Mouse (Mus musculus): ENCODE measurements around the gene Ttc9c. TPM values are rescaled to one million over a fixed set of nuclear protein-coding genes. Genes with fewer than 3 reads are reported as not detected.

The Ttc9c gene
- polyA plus RNA-seq, 1 experiment from 2014 or later: 63.3 TPM

GRCm38 (mm10) chr19:8820424-8820956 is 1.4 kb upstream of the Ttc9c start:
- peak overlapping the region; percentile 100 for H3K4me3 ChIP-seq (ENCODE audit: low read depth, low read length)
- peak overlapping the region; percentile 63 for H3K4me2 ChIP-seq (ENCODE audit: low read depth, severe bottlenecking)
- under 1% methylated on average over 47 of the region's 48 CpGs for WGBS
- H3K36me3 ChIP-seq (ENCODE audit: control insufficient read depth, insufficient read depth, low read length): peaks cover 10% of the 10 kb centered on the region; the same call in 1 of the 2 replicates
- H3K27ac ChIP-seq (replicated peaks; ENCODE audit: low read depth, low read length): peak overlapping the region; percentile 98
- DNase-seq (ENCODE audit: low spot score): no peak
- H3K27me3 ChIP-seq (ENCODE audit: control insufficient read depth, insufficient read depth, low read length): no peaks in the 10 kb centered on the region
- no peaks in the 10 kb centered on the region for H3K9me3 ChIP-seq (ENCODE audit: control insufficient read depth, low read length)
- peaks cover 14% of the 10 kb centered on the region for H3K4me1 ChIP-seq (ENCODE audit: control insufficient read depth, insufficient read depth, low read length)
- peak overlapping the region; percentile 95 for H3K9ac ChIP-seq (ENCODE audit: low read length)
- ATAC-seq (ENCODE audit: insufficient number of reproducible peaks, low FRiP score, low TSS enrichment, low read depth): no peak

- no peaks in the 10 kb centered on the region for H3K27me3 ChIP-seq (ENCODE audit: control insufficient read depth, insufficient read depth, low read length)
- H3K4me1 ChIP-seq (ENCODE audit: control insufficient read depth, insufficient read depth, low read length): peaks cover 14% of the 10 kb centered on the region
- H3K27ac ChIP-seq (replicated peaks; ENCODE audit: low read depth, low read length): peak within 1 kb of the TSS; percentile 98
- H3K36me3 ChIP-seq (ENCODE audit: control insufficient read depth, insufficient read depth, low read length): peaks cover 7% of the 10 kb centered on the region; the same call in 1 of the 2 replicates
- no peaks in the 10 kb centered on the region for H3K9me3 ChIP-seq (ENCODE audit: control insufficient read depth, low read length)
- WGBS: under 1% methylated on average over 77 of the region's 83 CpGs
- peak; percentile 95 for DNase-seq (ENCODE audit: low spot score)
- peak within 1 kb of the TSS; percentile 82 for H3K4me2 ChIP-seq (ENCODE audit: low read depth, severe bottlenecking)
- H3K4me3 ChIP-seq (ENCODE audit: low read depth, low read length): peak within 1 kb of the TSS; percentile 100
- ATAC-seq (ENCODE audit: insufficient number of reproducible peaks, low FRiP score, low TSS enrichment, low read depth): peak; percentile 96
- peak within 1 kb of the TSS; percentile 95 for H3K9ac ChIP-seq (ENCODE audit: low read length)
Measured at GRCm38 (mm10) chr19:8819596-8820423, 677 bp upstream of the Ttc9c start, which contains the start of gene Hnrnpul2. TSS of gene Hnrnpul2 (plus strand) at chr19:8820010.

- H3K36me3 ChIP-seq (ENCODE audit: control insufficient read depth, insufficient read depth, low read length): peaks cover 13% of the 10 kb centered on the region; the same call in 1 of the 2 replicates
- ATAC-seq (ENCODE audit: insufficient number of reproducible peaks, low FRiP score, low TSS enrichment, low read depth) (no peak), DNase-seq (ENCODE audit: low spot score) (no peak)
- H3K27me3 ChIP-seq (ENCODE audit: control insufficient read depth, insufficient read depth, low read length): no peaks in the 10 kb centered on the region
- H3K9me3 ChIP-seq (ENCODE audit: control insufficient read depth, low read length): no peaks in the 10 kb centered on the region
- peak overlapping the region; percentile 91 for H3K27ac ChIP-seq (replicated peaks; ENCODE audit: low read depth, low read length)
- H3K4me1 ChIP-seq (ENCODE audit: control insufficient read depth, insufficient read depth, low read length): peaks cover 14% of the 10 kb centered on the region
- peak overlapping the region; percentile 100 for H3K4me3 ChIP-seq (ENCODE audit: low read depth, low read length)
- H3K4me2 ChIP-seq (ENCODE audit: low read depth, severe bottlenecking): peak overlapping the region; percentile 82
- 30% methylated on average over 14 of the region's 14 CpGs for WGBS
- peak overlapping the region; percentile 76 for H3K9ac ChIP-seq (ENCODE audit: low read length)
Measured at GRCm38 (mm10) chr19:8818301-8818798, 783 bp downstream of the Ttc9c start.

GRCm38 (mm10) chr19:8817001-8817400 is 2.1 kb downstream of the Ttc9c start:
- Histone ChIP-seq H3K9ac (ENCODE audit: low read length) (no peak overlapping the region), H3K4me2 (ENCODE audit: low read depth, severe bottlenecking) (no peak overlapping the region), H3K4me3 (ENCODE audit: low read depth, low read length) (0 out of 2 replicates have a peak overlapping the region, but pooled peaks have one; percentile 0), H3K4me1 (ENCODE audit: control insufficient read depth, insufficient read depth, low read length) (peaks cover 10% of the 10 kb centered on the region), H3K36me3 (ENCODE audit: control insufficient read depth, insufficient read depth, low read length) (peaks cover 13% of the 10 kb centered on the region), H3K27me3 (ENCODE audit: control insufficient read depth, insufficient read depth, low read length) (no peaks in the 10 kb centered on the region), H3K9me3 (ENCODE audit: control insufficient read depth, low read length) (no peaks in the 10 kb centered on the region), H3K27ac (replicated peaks; ENCODE audit: low read depth, low read length) (no peak overlapping the region)
- ATAC-seq (ENCODE audit: insufficient number of reproducible peaks, low FRiP score, low TSS enrichment, low read depth) (no peak), DNase-seq (ENCODE audit: low spot score) (no peak)
- WGBS: 91% methylated on average over 3 of the region's 3 CpGs

GRCm38 (mm10) chr19:8815812-8816211 is 3.3 kb downstream of the Ttc9c start:
- no peaks in the 10 kb centered on the region for H3K27me3 ChIP-seq (ENCODE audit: control insufficient read depth, insufficient read depth, low read length)
- H3K9ac ChIP-seq (ENCODE audit: low read length): no peak overlapping the region
- H3K27ac ChIP-seq (replicated peaks; ENCODE audit: low read depth, low read length): no peak overlapping the region
- no peak overlapping the region for H3K4me3 ChIP-seq (ENCODE audit: low read depth, low read length)
- no peaks in the 10 kb centered on the region for H3K9me3 ChIP-seq (ENCODE audit: control insufficient read depth, low read length)
- no peak for DNase-seq (ENCODE audit: low spot score)
- H3K4me1 ChIP-seq (ENCODE audit: control insufficient read depth, insufficient read depth, low read length): peaks cover 8% of the 10 kb centered on the region
- no peak overlapping the region for H3K4me2 ChIP-seq (ENCODE audit: low read depth, severe bottlenecking)
- H3K36me3 ChIP-seq (ENCODE audit: control insufficient read depth, insufficient read depth, low read length): peaks cover 16% of the 10 kb centered on the region
- 88% methylated on average over 11 of the region's 11 CpGs for WGBS
- ATAC-seq (ENCODE audit: insufficient number of reproducible peaks, low FRiP score, low TSS enrichment, low read depth): no peak

GRCm38 (mm10) chr19:8806810-8807209 is 12.3 kb downstream of the Ttc9c start:
- no peak for DNase-seq (ENCODE audit: low spot score)
- H3K9me3 ChIP-seq (ENCODE audit: control insufficient read depth, low read length): no peaks in the 10 kb centered on the region
- no peak for ATAC-seq (ENCODE audit: insufficient number of reproducible peaks, low FRiP score, low TSS enrichment, low read depth)
- H3K9ac ChIP-seq (ENCODE audit: low read length): no peak overlapping the region
- H3K27ac ChIP-seq (replicated peaks; ENCODE audit: low read depth, low read length): no peak overlapping the region
- H3K27me3 ChIP-seq (ENCODE audit: control insufficient read depth, insufficient read depth, low read length): no peaks in the 10 kb centered on the region
- no peak overlapping the region for H3K4me2 ChIP-seq (ENCODE audit: low read depth, severe bottlenecking)
- H3K36me3 ChIP-seq (ENCODE audit: control insufficient read depth, insufficient read depth, low read length): peaks cover 10% of the 10 kb centered on the region
- 0 out of 2 replicates have a peak, but pooled peaks cover 4% of the 10 kb centered on the region for H3K4me1 ChIP-seq (ENCODE audit: control insufficient read depth, insufficient read depth, low read length)
- WGBS: 92% methylated on average over 5 of the region's 5 CpGs
- no peak overlapping the region for H3K4me3 ChIP-seq (ENCODE audit: low read depth, low read length)

- Histone ChIP-seq H3K36me3 (ENCODE audit: control insufficient read depth, insufficient read depth, low read length) (peaks cover 7% of the 10 kb centered on the region; the same call in 1 of the 2 replicates), H3K9me3 (ENCODE audit: control insufficient read depth, low read length) (no peaks in the 10 kb centered on the region), H3K9ac (ENCODE audit: low read length) (no peak overlapping the region), H3K4me1 (ENCODE audit: control insufficient read depth, insufficient read depth, low read length) (0 out of 2 replicates have a peak, but pooled peaks cover 4% of the 10 kb centered on the region), H3K27ac (replicated peaks; ENCODE audit: low read depth, low read length) (no peak overlapping the region), H3K27me3 (ENCODE audit: control insufficient read depth, insufficient read depth, low read length) (no peaks in the 10 kb centered on the region), H3K4me2 (ENCODE audit: low read depth, severe bottlenecking) (no peak overlapping the region), H3K4me3 (ENCODE audit: low read depth, low read length) (no peak overlapping the region)
- 92% methylated on average over 11 of the region's 11 CpGs for WGBS
- no peak for ATAC-seq (ENCODE audit: insufficient number of reproducible peaks, low FRiP score, low TSS enrichment, low read depth)
- no peak for DNase-seq (ENCODE audit: low spot score)
Measured at GRCm38 (mm10) chr19:8803879-8804660, 15.1 kb downstream of the Ttc9c start.

Measured in limb, embryonic 11.5 days (tissue).